Mouse (Mus musculus) bone marrow, adult 2 months (tissue): Measurements from ENCODE around the gene Olfr456. TPM values are rescaled to one million over a fixed set of nuclear protein-coding genes. Genes with fewer than 3 reads are reported as not detected.

Experiments used
- H3K27ac ChIP-seq: fragments of 200-500 bp; 2 replicates; pipeline ENCODE4 v1.5.1; 2012; ENCODE audit warnings: low read depth, mild to moderate bottlenecking, control low read depth, inconsistent platforms, low read length; ENCODE audit not compliant: control insufficient read depth, poor library complexity, insufficient read depth
- H3K4me1 ChIP-seq: fragments of 200-500 bp; 2 replicates; pipeline ENCODE4 v1.6.1; 2011; ENCODE audit warnings: low read length; ENCODE audit not compliant: control insufficient read depth, insufficient read depth
- H3K4me3 ChIP-seq: fragments of 200-500 bp; replicated peaks from 2 replicates; pipeline ENCODE3; 2011; ENCODE audit warnings: mild to moderate bottlenecking, low read depth, low read length, control low read depth; ENCODE audit not compliant: control insufficient read depth
- CTCF ChIP-seq: fragments of 200-500 bp; IDR thresholded peaks from 2 replicates; pipeline ENCODE4 v1.5.1; 2011; ENCODE audit warnings: low read length, control low read depth; ENCODE audit not compliant: control insufficient read depth, insufficient read depth
- POLR2A ChIP-seq: fragments of 200-500 bp; IDR thresholded peaks from 2 replicates; pipeline ENCODE4 v1.6.1; 2011; ENCODE audit warnings: low read depth, mild to moderate bottlenecking, control low read depth, low read length, borderline replicate concordance; ENCODE audit not compliant: control insufficient read depth
- WGBS: fragments of 180-500 bp; shearing (Covaris S2); methylation state at CpG from one replicate; pipeline ENCODE4 v1.1.7; 2018; 5-methylcytosine and 5-hydroxymethylcytosine counted together
- polyA plus RNA-seq: library from polyadenylated mRNA; stranded (reverse); fragments of >200 nt; gene quantifications from 2 replicates; pipeline ENCODE4 v1.2.4, GENCODE M21; 2011; ENCODE audit warnings: low replicate concordance; ENCODE audit not compliant: missing spikeins, insufficient read depth, insufficient read length

Gene Olfr456
- polyA plus RNA-seq, 1 experiment, result not detected

GRCm38 (mm10) chr6:42447381-42447780 is 39.6 kb downstream of the Olfr456 start:
- TF ChIP-seq CTCF (no peak), POLR2A (no peak)
- WGBS, result 70% methylated on average over 2 of the region's 2 CpGs
- no peak overlapping the region for H3K27ac ChIP-seq
- H3K4me1 ChIP-seq, result no peaks in the 10 kb centered on the region
- no peak overlapping the region for H3K4me3 ChIP-seq

GRCm38 (mm10) chr6:42444491-42444890 is 42.5 kb downstream of the Olfr456 start:
- H3K4me1 ChIP-seq, result no peaks in the 10 kb centered on the region
- TF ChIP-seq POLR2A (no peak), CTCF (no peak)
- WGBS, result 80% methylated on average over 2 of the region's 2 CpGs

GRCm38 (mm10) chr6:42441395-42441794 is 45.6 kb downstream of the Olfr456 start:
- WGBS, result 70% methylated on average over 2 of the region's 2 CpGs
- H3K4me1 ChIP-seq, result no peaks in the 10 kb centered on the region
- H3K27ac ChIP-seq, result no peak overlapping the region
- no peak for TF ChIP-seq POLR2A
- TF ChIP-seq CTCF, result no peak
- H3K4me3 ChIP-seq, result no peak overlapping the region

More at GRCm38 (mm10) chr6:42444491-42444890, 42.5 kb downstream of the Olfr456 start:
- Histone ChIP-seq H3K4me3 (no peak overlapping the region), H3K27ac (no peak overlapping the region)

Other genes with a start within 250 kb of the Olfr456 start
- gene Gstk1, start 241.3 kb downstream of the Olfr456 start, polyA plus RNA-seq, result 1.3 and 8.3 TPM in 2 replicates
- not detected in 2 replicates for gene Tmem139, start 225.2 kb downstream of the Olfr456 start, polyA plus RNA-seq
- 20.9 and 27.5 TPM in 2 replicates for gene Casp2, start 222.2 kb downstream of the Olfr456 start, polyA plus RNA-seq
- 2.1 and 4.2 TPM in 2 replicates for gene Clcn1, start 200.5 kb downstream of the Olfr456 start, polyA plus RNA-seq
- gene Fam131b, start 162.6 kb downstream of the Olfr456 start, polyA plus RNA-seq, result 0.85 TPM in 1 of 2 replicates, not detected in the other
- 90.3 and 169 TPM in 2 replicates for gene Zyx, start 137.6 kb downstream of the Olfr456 start, polyA plus RNA-seq
- gene Epha1, start 113.9 kb downstream of the Olfr456 start, polyA plus RNA-seq, result not detected in 2 replicates
- gene Tas2r143, start 87.0 kb downstream of the Olfr456 start, polyA plus RNA-seq, result not detected in 2 replicates
- gene Tas2r135, start 81.8 kb downstream of the Olfr456 start, polyA plus RNA-seq, result not detected in 2 replicates
- not detected in 2 replicates for gene Tas2r126, start 52.7 kb downstream of the Olfr456 start, polyA plus RNA-seq
- not detected in 2 replicates for gene Olfr458, start 22.0 kb downstream of the Olfr456 start, polyA plus RNA-seq
- gene Olfr457, start 10.9 kb downstream of the Olfr456 start, polyA plus RNA-seq, result not detected in 2 replicates
- not detected in 2 replicates for gene Olfr455, start 60.4 kb upstream of the Olfr456 start, polyA plus RNA-seq
- gene Tcaf3, start 110.5 kb upstream of the Olfr456 start, polyA plus RNA-seq, result not detected in 2 replicates
- gene Tcaf2, start 158.0 kb upstream of the Olfr456 start, polyA plus RNA-seq, result 1.00 TPM in 1 of 2 replicates, not detected in the other
- 0.36 and 1.2 TPM in 2 replicates for gene Tcaf1, start 222.9 kb upstream of the Olfr456 start, polyA plus RNA-seq